Mouse (Mus musculus) CH12.LX (cell line): ENCODE results near the gene Trpm5.

Experiments used
- CTCF ChIP-seq, 2 experiments: IDR thresholded peaks in 1 of 2; conservative IDR thresholded peaks in 1 of 2; 2 replicates each; pipeline ENCODE4 v1.5.1; 2011 to 2012; ENCODE audit warnings: low read depth in 2 of 2, low read length in 2 of 2, improper control_type of control experiment in 1 of 2, inconsistent platforms in 1 of 2, mild to moderate bottlenecking in 1 of 2, moderate library complexity in 1 of 2
- EP300 ChIP-seq: IDR thresholded peaks from 2 replicates; pipeline ENCODE4 v1.6.1; 2011; ENCODE audit warnings: low read length, improper control_type of control experiment
- GABPA ChIP-seq: IDR thresholded peaks from 2 replicates; pipeline ENCODE4 v1.6.1; 2012; ENCODE audit warnings: low read depth, low read length, improper control_type of control experiment, inconsistent platforms; ENCODE audit not compliant: insufficient replicate concordance
- MEF2A ChIP-seq: IDR thresholded peaks from 2 replicates; pipeline ENCODE4 v1.6.1; 2014; ENCODE audit warnings: low read depth, mild to moderate bottlenecking, inconsistent platforms, low read length, improper control_type of control experiment, borderline replicate concordance
- PAX5 ChIP-seq: IDR thresholded peaks from 2 replicates; pipeline ENCODE4 v1.6.1; 2012; ENCODE audit warnings: low read length, inconsistent platforms, mixed read lengths
- POLR2A ChIP-seq: IDR thresholded peaks from 2 replicates; pipeline ENCODE4 v1.6.1; 2011; ENCODE audit warnings: low read depth, mild to moderate bottlenecking, improper control_type of control experiment, low read length
- TBP ChIP-seq: conservative IDR thresholded peaks from 2 replicates; pipeline ENCODE4 v1.6.1; 2011; ENCODE audit warnings: low read depth, low read length, improper control_type of control experiment
- TCF12 ChIP-seq: IDR thresholded peaks from 2 replicates; pipeline ENCODE4 v1.6.1; 2014; ENCODE audit warnings: low read depth, mild to moderate bottlenecking, inconsistent platforms, low read length, improper control_type of control experiment
- ZC3H11A ChIP-seq: IDR thresholded peaks from 2 replicates; pipeline ENCODE4 v1.6.1; 2012; ENCODE audit warnings: low read depth, mild to moderate bottlenecking, inconsistent platforms, low read length, improper control_type of control experiment

DNA sequence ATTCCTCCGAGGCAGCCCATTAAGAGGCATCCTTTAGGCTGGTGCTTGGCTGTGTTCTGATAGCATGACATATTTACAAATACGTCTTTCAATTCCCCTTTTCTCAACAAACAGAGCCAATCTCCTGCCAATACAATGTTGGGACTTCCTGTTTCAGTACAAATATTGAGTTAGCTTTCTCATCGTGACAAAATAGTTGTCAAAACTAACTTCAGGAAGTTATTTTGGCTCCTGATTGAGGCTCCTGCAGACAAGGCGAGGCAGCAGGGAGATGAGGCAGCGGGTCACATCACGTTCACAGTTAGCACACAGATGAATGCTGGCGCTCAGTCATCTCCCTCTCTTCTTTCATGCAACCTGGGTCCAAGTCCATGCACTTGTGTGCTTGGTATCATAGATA, 48.1 kb downstream of the Trpm5 start:
- TF ChIP-seq PAX5: no peak
- no peak for TF ChIP-seq GABPA
- TF ChIP-seq EP300: no peak
- TF ChIP-seq POLR2A: no peak
- no peak for TF ChIP-seq ZC3H11A
- TF ChIP-seq CTCF (conservative IDR thresholded peaks at IDR 0.05 in 1 of 2, IDR thresholded peaks at IDR 0.05 in 1 of 2; ENCODE audit: low read depth in 2 of 2, low read length in 2 of 2): no peak
- no peak for TF ChIP-seq TBP
- TF ChIP-seq MEF2A: no peak
- no peak for TF ChIP-seq TCF12
